Mouse (Mus musculus): ENCODE measurements around the gene Ugt1a5.
A peak's percentile ranks its signal among the peaks of the same experiment; 100 is the strongest.
"Not testable (repeated sequence)": the region's sequence is repeated elsewhere in the genome, so short reads cannot be mapped to it uniquely, and the experiment has no call there.

Gene Ugt1a5

GRCm38 (mm10) chr1:88165711-88166110, at the start of gene Ugt1a5:
Gene Ugt1a5, plus strand, starts transcription at chr1:88166012.
- no peak for DNase-seq (ENCODE audit: low spot score in 2 of 2)

DNA sequence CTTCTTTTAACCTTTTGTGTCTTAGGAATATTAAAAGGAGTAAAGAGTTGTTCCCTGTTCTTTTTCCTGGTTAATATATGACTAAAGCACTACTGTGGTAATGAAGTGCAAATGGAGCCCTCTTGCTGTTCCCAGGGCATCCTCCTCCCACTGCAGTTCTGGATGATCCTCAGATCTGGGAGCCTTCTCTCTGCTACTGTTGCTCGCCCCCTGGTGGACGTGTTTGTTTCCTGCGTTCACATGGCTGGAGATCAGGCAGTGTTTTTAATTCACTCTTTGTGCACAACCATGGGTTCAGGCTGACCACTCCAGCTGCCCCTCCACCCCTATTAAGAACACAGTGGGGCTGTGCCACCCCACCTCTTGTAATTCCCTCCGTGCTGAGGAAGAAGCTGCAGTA, 45.3 kb upstream of the Ugt1a5 start:
- DNase-seq (ENCODE audit: low spot score in 2 of 2): not testable (repeated sequence)

GRCm38 (mm10) chr1:88121521-88121920, 44.3 kb upstream of the Ugt1a5 start:
- not testable (repeated sequence) for DNase-seq (ENCODE audit: low spot score in 2 of 2)

DNA sequence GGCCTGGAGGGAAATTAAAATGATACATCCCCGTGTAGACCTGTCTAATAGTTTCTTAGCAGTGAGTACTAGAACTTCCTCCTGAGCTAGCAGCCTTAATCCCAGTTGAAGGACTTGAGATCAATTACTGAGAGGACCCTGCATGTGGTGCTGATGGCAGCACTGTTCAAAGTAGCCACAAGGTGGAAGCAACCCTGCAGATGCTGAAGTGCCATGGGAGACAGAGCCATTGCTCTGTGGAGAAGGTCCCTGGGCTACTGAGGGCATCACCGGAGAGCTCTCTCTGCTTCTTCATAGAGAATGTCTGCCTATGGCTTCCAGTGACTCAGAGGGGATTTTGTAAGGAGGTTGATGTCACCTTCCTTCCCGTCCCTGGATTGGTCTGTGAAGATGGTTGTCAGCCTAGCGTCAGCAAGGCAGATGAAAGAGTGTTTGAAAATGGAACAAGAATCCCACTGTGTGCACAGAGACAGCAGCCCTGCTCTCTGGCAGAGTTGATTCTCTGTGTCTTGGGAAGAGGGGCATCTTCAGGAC, 39.9 kb upstream of the Ugt1a5 start:
- DNase-seq (ENCODE audit: low spot score in 2 of 2): not testable (repeated sequence)

- not testable (repeated sequence) for DNase-seq (ENCODE audit: low spot score in 2 of 2)
These were observed 36.7 kb upstream of the Ugt1a5 start for GRCm38 (mm10) chr1:88129091-88129490.

DNA sequence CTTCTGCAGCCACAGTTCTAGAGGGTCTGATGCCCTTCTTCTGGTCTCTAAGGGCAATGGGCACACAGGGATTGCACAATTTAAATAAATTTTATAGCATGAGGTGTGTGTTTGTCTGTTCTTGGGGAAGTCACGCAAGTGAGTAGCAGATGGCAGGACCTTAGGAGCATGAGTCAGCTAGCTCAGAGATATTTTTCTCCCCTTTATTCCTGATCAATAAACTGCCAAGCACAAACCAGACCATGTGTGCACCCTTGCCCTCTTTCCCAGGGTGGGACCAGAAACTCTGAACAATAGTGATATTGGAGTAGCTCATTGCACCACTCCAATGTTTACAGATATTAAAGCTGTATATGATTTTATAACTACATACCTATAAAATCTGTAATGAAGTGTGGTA, 35.6 kb upstream of the Ugt1a5 start:
- not testable (repeated sequence) for DNase-seq (ENCODE audit: low spot score in 2 of 2)

- no peak for DNase-seq (ENCODE audit: low spot score in 2 of 2)
These were observed 31.8 kb upstream of the Ugt1a5 start for GRCm38 (mm10) chr1:88133908-88134456.

DNA sequence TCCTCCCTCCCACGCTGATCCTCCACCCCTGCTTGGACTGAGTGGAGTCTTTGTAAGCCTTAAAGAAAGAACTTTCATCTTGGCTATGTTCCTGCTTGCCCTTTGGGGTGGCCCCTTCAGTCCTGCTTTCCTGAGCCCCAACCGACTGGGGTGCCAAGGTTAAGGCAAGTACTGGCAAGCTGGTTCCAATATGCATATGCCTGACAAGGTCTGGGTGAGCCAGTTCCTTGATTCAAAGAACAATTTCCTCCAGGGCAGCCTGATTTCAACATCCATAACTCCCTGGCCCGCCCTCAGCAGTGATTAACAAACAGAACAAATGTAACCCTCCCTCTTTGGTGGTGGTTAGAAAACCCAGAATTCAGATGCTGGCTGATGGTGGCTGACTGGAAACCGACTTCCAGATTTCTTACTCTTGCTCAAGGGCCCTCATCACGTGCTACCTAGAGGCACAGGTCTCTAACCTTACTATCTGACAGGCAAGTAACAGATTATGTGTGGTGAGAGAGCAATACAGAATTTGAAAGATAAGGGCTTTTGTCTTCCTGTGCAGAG, 31.3 kb upstream of the Ugt1a5 start, which contains the start of gene Ugt1a6a:
Gene Ugt1a6a, plus strand, starts transcription at position 353 of the 555 bp plus-strand sequence.
- DNase-seq (ENCODE audit: low spot score in 2 of 2): not testable (repeated sequence)

DNA sequence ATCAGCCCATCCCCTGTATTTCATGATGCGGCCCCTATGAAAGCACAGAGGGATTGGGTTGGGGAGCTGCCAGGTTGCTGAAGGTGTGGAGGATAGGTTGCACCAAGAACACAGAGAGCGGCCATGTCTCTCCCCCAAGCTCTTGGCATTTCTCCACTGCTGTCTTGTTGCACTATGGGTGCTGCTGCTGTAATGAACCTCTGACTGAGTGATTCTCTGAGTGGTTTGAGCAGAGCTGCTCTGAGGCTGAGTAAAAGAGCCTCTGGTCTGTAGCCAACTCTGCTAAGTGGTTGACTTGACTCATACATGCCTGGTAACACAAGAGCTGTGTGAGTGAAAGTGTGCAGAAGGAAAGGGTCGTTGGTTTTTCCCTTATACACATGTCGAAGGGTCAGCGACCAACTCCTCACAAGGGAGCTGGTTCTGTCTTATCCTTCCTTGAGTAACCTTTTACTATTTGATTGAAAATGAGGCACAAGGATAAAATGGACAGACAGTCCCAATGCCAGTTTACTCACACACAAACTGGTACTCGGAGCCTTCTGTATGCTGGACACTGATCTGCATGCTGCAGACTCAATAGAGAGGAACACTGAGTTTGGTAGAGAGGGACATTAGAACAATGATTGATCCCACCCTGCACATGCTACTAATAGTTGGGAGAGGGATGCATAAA, 30.4 kb upstream of the Ugt1a5 start:
- DNase-seq (ENCODE audit: low spot score in 2 of 2): not testable (repeated sequence)

GRCm38 (mm10) chr1:88136646-88137045, 29.2 kb upstream of the Ugt1a5 start:
- no peak for DNase-seq (ENCODE audit: low spot score in 2 of 2)

- DNase-seq (ENCODE audit: low spot score in 2 of 2): no peak
These were observed 28.5 kb upstream of the Ugt1a5 start for GRCm38 (mm10) chr1:88137264-88137663.

DNA sequence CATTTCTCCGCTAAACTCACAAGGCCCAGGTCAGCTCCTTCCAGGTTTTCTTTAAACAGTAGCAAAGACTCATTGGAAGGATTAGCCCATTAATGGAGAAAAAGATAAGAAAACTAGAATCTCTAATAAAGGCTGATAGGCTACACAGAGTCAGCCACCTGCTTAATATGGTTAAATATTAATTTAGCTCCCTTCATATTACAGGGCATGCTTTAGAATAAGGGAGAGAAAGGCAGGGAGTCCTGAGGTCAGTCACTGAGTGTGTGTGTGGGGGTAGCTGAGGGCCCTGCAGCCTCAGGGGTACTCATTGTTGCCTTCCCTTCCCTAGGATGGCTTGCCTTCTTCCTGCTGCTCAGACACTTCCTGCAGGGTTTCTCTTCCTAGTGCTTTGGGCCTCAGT, 27.7 kb upstream of the Ugt1a5 start:
- no peak for DNase-seq (ENCODE audit: low spot score in 2 of 2)

- not testable (repeated sequence) for DNase-seq (ENCODE audit: low spot score in 2 of 2)
These were observed 25.3 kb upstream of the Ugt1a5 start for GRCm38 (mm10) chr1:88140492-88140891.

DNA sequence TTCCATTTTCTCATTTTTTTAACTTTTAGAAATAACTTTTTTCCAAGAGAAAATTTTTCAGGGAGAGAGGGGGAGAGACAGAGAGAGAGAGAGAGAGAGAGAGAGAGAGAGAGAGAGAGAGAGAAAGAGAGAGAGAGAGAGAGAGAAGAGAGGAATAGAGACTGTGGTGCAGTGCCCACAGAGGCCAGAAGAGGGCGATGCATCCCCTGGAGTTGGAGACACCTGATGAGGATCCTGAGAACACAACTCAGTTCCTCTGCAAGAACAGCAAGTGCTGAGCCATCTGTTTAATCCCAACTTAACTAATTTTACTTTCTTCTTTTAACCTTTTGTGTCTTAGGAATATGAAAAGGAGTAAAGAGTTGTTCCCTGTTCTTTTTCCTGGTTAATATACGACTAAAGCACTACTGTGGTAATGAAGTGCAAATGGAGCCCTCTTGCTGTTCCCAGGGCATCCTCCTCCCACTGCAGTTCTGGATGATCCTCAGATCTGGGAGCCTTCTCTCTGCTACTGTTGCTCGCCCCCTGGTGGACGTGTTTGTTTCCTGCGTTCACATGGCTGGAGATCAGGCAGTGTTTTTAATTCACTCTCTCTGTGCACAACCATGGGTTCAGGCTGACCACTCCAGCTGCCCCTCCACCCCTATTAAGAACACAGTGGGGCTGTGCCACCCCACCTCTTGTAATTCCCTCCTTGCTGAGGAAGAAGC, 21.7 kb upstream of the Ugt1a5 start:
- DNase-seq (ENCODE audit: low spot score in 2 of 2): peak in 1 of 2 experiments; percentile 20

DNA sequence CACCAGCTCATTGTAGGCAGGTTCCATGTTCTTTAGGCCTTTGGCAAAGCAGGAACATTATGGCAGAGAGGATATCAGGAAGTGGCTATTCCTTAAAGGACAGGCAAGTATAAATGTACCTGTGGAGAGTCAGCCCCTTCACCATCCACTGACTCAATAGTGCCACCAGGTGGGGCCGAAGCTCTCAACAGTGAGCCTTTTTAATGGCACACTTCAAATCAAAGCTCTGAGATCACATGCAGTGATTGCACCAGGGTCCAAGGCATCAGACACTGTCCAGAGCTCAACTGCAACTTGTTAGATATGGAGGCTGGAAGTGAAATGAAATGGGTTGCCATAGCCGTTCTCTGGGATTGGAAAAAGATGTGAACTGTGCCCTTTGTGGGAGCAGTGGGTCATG, 20.5 kb upstream of the Ugt1a5 start:
- DNase-seq (ENCODE audit: low spot score in 2 of 2): not testable (repeated sequence)

DNA sequence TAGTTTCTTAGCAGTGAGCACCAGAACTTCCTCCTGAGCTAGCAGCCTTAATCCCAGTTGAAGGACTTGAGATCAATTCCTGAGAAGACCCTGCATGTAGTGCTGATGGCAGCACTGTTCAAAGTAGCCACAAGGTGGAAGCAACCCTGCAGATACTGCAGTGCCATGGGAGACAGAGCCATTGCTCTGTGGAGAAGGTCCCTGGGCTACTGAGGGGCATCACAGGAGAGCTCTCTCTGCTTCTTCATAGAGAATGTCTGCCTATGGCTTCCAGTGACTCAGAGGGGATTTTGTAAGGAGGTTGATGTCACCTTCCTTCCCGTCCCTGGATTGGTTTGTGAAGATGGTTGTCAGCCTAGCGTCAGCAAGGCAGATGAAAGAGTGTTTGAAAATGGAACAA, 15.7 kb upstream of the Ugt1a5 start:
- not testable (repeated sequence) for DNase-seq (ENCODE audit: low spot score in 2 of 2)

DNA sequence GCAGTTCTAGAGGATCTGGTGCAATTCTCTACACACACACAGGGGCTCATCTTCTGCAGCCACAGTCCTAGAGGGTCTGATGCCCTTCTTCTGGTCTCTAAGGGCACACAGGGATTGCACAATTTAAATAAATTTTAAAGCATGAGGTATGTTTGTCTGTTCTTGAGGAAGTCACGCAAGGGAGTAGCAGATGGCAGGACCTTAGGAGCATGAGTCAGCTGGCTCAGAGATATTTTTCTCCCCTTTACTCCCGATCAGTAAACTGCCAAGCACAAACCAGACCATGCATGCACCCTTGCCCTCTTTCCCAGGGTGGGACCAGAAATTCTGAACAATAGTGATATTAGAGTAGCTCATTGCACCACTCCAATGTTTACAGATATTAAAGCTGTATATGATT, 7.4 kb upstream of the Ugt1a5 start:
- no peak for DNase-seq (ENCODE audit: low spot score in 2 of 2)

- not testable (repeated sequence) for DNase-seq (ENCODE audit: low spot score in 2 of 2)
These were observed 6.4 kb downstream of the Ugt1a5 start for GRCm38 (mm10) chr1:88172190-88172589.

DNA sequence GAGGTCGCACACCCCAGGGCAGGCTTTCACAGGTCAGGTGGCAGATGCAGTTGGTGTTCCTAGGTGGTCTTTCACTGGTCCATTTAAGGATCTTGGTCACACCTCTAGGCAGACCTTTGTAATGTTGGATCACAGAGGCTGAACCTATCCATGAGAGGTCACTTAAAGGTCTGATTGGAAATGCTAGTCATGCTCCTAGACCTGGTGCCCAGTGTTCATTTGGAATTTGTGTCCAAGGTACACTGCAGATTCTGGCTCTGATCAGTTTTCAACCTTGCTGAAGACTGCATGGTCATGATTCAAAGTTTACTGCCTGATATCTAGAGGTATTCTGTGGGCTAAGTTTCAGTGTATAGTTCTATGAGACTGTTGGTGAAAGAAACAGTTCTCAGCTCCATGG, 13.8 kb downstream of the Ugt1a5 start:
- DNase-seq (ENCODE audit: low spot score in 2 of 2): no peak

GRCm38 (mm10) chr1:88186325-88186935, 20.6 kb downstream of the Ugt1a5 start:
- DNase-seq (ENCODE audit: low spot score in 2 of 2): no peak

- no peak for DNase-seq (ENCODE audit: low spot score in 2 of 2)
These were observed 26.3 kb downstream of the Ugt1a5 start for GRCm38 (mm10) chr1:88192136-88192535.

- no peak for DNase-seq (ENCODE audit: low spot score in 2 of 2)
These were observed 29.9 kb downstream of the Ugt1a5 start for GRCm38 (mm10) chr1:88195687-88196086.

Data from frontal cortex, postnatal 10 days (tissue).